30 mouse cellular contexts compared by ENCODE assay signal in the genomic region with DNA sequence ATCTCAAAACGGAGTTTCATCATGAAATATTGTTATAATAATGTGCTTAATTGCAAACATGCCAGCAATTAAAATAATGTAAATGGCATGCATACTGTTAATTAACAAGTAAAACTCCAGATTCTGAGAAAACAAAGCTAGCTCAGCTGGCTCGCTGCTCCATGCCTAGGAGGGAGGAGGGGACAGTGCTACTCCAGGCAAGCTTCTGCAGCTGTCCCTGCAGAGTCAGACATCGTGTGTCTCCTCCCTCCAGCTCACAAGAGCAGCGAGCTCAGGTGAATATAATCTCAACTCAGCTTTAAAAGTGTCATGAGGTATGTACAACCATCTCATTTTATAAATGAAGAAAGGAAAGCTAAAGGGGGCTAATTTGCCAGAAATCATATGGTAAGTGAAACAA.
DNase-seq lines count a peak whose midpoint lies in the region; ATAC-seq and TF ChIP-seq lines count a peak whose summit lies in the region.
"Had no signal": no experiment of that assay in that cellular context is flagged by ENCODE, and none has a peak within 500 bp of the region (broad histone marks: within the 10 kb centered on the region; RNA-seq: fewer than 3 reads in every experiment).

No protein-coding gene starts in this region.

- no peaks in the 10 kb centered on the region for H3K27me3 ChIP-seq in forebrain, postnatal 0 days (ENCODE audit: insufficient read depth, low read length)
- no peaks in the 10 kb centered on the region for H3K27me3 ChIP-seq in forebrain, embryonic 15.5 days
- H3K27me3 ChIP-seq in heart, embryonic 13.5 days (replicated peaks) = no peaks in the 10 kb centered on the region
- no peaks in the 10 kb centered on the region for H3K27me3 ChIP-seq in midbrain, embryonic 11.5 days (ENCODE audit: control insufficient read depth, insufficient read depth, low read length)
- H3K27me3 ChIP-seq in midbrain, postnatal 0 days (ENCODE audit: insufficient read depth, low read length) = no peaks in the 10 kb centered on the region
- no peaks in the 10 kb centered on the region for H3K27me3 ChIP-seq in liver, embryonic 12.5 days (replicated peaks)
- H3K27me3 ChIP-seq: embryonic facial prominence, embryonic 15.5 days; forebrain, embryonic 12.5 days; hindbrain, embryonic 15.5 days; limb, embryonic 15.5 days; neural tube, embryonic 15.5 days; Patski; stomach, embryonic 15.5 days had no signal

- H3K4me3 ChIP-seq in forebrain, postnatal 0 days (ENCODE audit: low read depth, low read length) = no peak overlapping the region
- no peak overlapping the region for H3K4me3 ChIP-seq in forebrain, embryonic 15.5 days
- no peak overlapping the region; the same call in 1 of the 2 replicates for H3K4me3 ChIP-seq in heart, embryonic 13.5 days
- no peak overlapping the region for H3K4me3 ChIP-seq in midbrain, embryonic 11.5 days (ENCODE audit: low read depth, low read length)
- no peak overlapping the region for H3K4me3 ChIP-seq in midbrain, postnatal 0 days (ENCODE audit: low read depth, low read length)
- H3K4me3 ChIP-seq in liver, embryonic 12.5 days = no peak overlapping the region
- H3K4me3 ChIP-seq: embryonic facial prominence, embryonic 15.5 days; forebrain, embryonic 12.5 days; heart, embryonic 10.5 days; hindbrain, embryonic 10.5 days; hindbrain, embryonic 15.5 days; limb, embryonic 10.5 days; limb, embryonic 15.5 days; neural tube, embryonic 15.5 days; stomach, embryonic 15.5 days had no signal

- no peak for TF ChIP-seq CTCF in forebrain, postnatal 0 days (IDR thresholded peaks at IDR 0.05; ENCODE audit: low read depth)
- no peak for TF ChIP-seq CTCF in midbrain, postnatal 0 days (IDR thresholded peaks at IDR 0.05)
- TF ChIP-seq CTCF in brain, embryonic 14.5 days (IDR thresholded peaks at IDR 0.05; ENCODE audit: borderline replicate concordance, extremely low read depth, insufficient read depth, insufficient read length) = no peak

- no peak overlapping the region for H3K27ac ChIP-seq in forebrain, postnatal 0 days (ENCODE audit: low read depth, low read length)
- no peak overlapping the region for H3K27ac ChIP-seq in forebrain, embryonic 15.5 days (replicated peaks)
- H3K27ac ChIP-seq in heart, embryonic 13.5 days (replicated peaks) = peak overlapping the region; percentile 48
- H3K27ac ChIP-seq in midbrain, embryonic 11.5 days (ENCODE audit: low read depth, low read length) = no peak overlapping the region
- no peak overlapping the region for H3K27ac ChIP-seq in midbrain, postnatal 0 days (ENCODE audit: low read depth, low read length)
- no peak overlapping the region for H3K27ac ChIP-seq in liver, embryonic 12.5 days
- H3K27ac ChIP-seq: embryonic facial prominence, embryonic 15.5 days; forebrain, embryonic 12.5 days; heart, embryonic 10.5 days; hindbrain, embryonic 10.5 days; hindbrain, embryonic 15.5 days; limb, embryonic 10.5 days; limb, embryonic 15.5 days; liver, embryonic 14.5 days; macrophage; neural tube, embryonic 15.5 days; stomach, embryonic 15.5 days had no signal

- no peaks in the 10 kb centered on the region; the same call in 1 of the 2 replicates for H3K36me3 ChIP-seq in forebrain, postnatal 0 days (ENCODE audit: insufficient read depth)
- H3K36me3 ChIP-seq in forebrain, embryonic 15.5 days = no peaks in the 10 kb centered on the region
- 0 out of 2 replicates have a peak, but pooled peaks cover 13% of the 10 kb centered on the region for H3K36me3 ChIP-seq in heart, embryonic 13.5 days
- H3K36me3 ChIP-seq in midbrain, embryonic 11.5 days (ENCODE audit: control insufficient read depth, insufficient read depth, low read length) = no peaks in the 10 kb centered on the region
- H3K36me3 ChIP-seq in midbrain, postnatal 0 days (ENCODE audit: insufficient read depth, low read length) = peaks cover 3% of the 10 kb centered on the region; the same call in 1 of the 2 replicates
- H3K36me3 ChIP-seq in liver, embryonic 12.5 days = peaks cover 30% of the 10 kb centered on the region
- H3K36me3 ChIP-seq: forebrain, embryonic 12.5 days; heart, embryonic 10.5 days; hindbrain, embryonic 10.5 days; hindbrain, embryonic 15.5 days; limb, embryonic 15.5 days; stomach, embryonic 15.5 days had no signal

- TF ChIP-seq POLR2A in brain, embryonic 14.5 days (IDR thresholded peaks at IDR 0.05; ENCODE audit: borderline replicate concordance, extremely low read depth, insufficient read depth, insufficient read length, poor library complexity, severe bottlenecking) = no peak

- DNase-seq in forebrain, postnatal 0 days = peak; percentile 16
- DNase-seq in heart, postnatal 14 days = no peak
- peak; percentile 19 for DNase-seq in midbrain, embryonic 11.5 days (ENCODE audit: low spot score, missing footprints)
- DNase-seq in midbrain, postnatal 0 days (ENCODE audit: low spot score) = no peak
- peak; percentile 38 for DNase-seq in brain, embryonic 14.5 days (ENCODE audit: low read depth)
- DNase-seq: adrenal gland, postnatal 10 days; kidney, adult 11 months; kidney, postnatal 14 days; layer of hippocampus, adult 9-11 months; lung, adult 2 months; lung, postnatal 10 days; midbrain, embryonic 14.5 days; right cerebral cortex, adult 18-20 months; thymus, postnatal 25 days had no signal

- H3K9ac ChIP-seq in forebrain, postnatal 0 days = no peak overlapping the region
- no peak overlapping the region for H3K9ac ChIP-seq in forebrain, embryonic 15.5 days (replicated peaks)
- H3K9ac ChIP-seq in heart, embryonic 13.5 days = peak overlapping the region; percentile 40; the same call in 1 of the 2 replicates
- H3K9ac ChIP-seq in midbrain, embryonic 11.5 days (ENCODE audit: low read length) = no peak overlapping the region
- H3K9ac ChIP-seq in midbrain, postnatal 0 days (replicated peaks; ENCODE audit: low read length, poor library complexity, severe bottlenecking) = no peak overlapping the region
- H3K9ac ChIP-seq in liver, embryonic 12.5 days = no peak overlapping the region
- H3K9ac ChIP-seq: embryonic facial prominence, embryonic 15.5 days; forebrain, embryonic 12.5 days; hindbrain, embryonic 15.5 days; limb, embryonic 15.5 days; liver, embryonic 14.5 days; neural tube, embryonic 15.5 days; stomach, embryonic 15.5 days had no signal

- 39% methylated on average over 4 of the region's 4 CpGs for WGBS in forebrain, postnatal 0 days
- 39% methylated on average over 4 of the region's 4 CpGs for WGBS in forebrain, embryonic 15.5 days
- WGBS in heart, embryonic 13.5 days = 50% methylated on average over 4 of the region's 4 CpGs
- 79% methylated on average over 4 of the region's 4 CpGs for WGBS in midbrain, embryonic 11.5 days
- WGBS in midbrain, postnatal 0 days = 62% methylated on average over 4 of the region's 4 CpGs
- 69% methylated on average over 4 of the region's 4 CpGs for WGBS in liver, embryonic 12.5 days (ENCODE audit: insufficient replicate concordance)

- H3K4me1 ChIP-seq in forebrain, postnatal 0 days (ENCODE audit: insufficient read depth) = peaks cover 4% of the 10 kb centered on the region; the same call in 1 of the 2 replicates
- H3K4me1 ChIP-seq in forebrain, embryonic 15.5 days = peaks cover 12% of the 10 kb centered on the region
- peaks cover 47% of the 10 kb centered on the region for H3K4me1 ChIP-seq in heart, embryonic 13.5 days
- peaks cover 5% of the 10 kb centered on the region for H3K4me1 ChIP-seq in midbrain, embryonic 11.5 days (ENCODE audit: control insufficient read depth, insufficient read depth, low read length)
- 0 out of 2 replicates have a peak, but pooled peaks cover 4% of the 10 kb centered on the region for H3K4me1 ChIP-seq in midbrain, postnatal 0 days (ENCODE audit: insufficient read depth, low read length)
- peaks cover 23% of the 10 kb centered on the region for H3K4me1 ChIP-seq in liver, embryonic 12.5 days
- H3K4me1 ChIP-seq: limb, embryonic 10.5 days; stomach, embryonic 15.5 days had no signal

- intact Hi-C loops in heart, postnatal 14 days (cut with DNase I) = no loop called here

- ATAC-seq in forebrain, postnatal 0 days = no peak
- no peak for ATAC-seq in forebrain, embryonic 15.5 days (replicated peaks)
- no peak for ATAC-seq in heart, embryonic 13.5 days (ENCODE audit: extremely low read depth, insufficient number of reproducible peaks, low FRiP score, low TSS enrichment)
- no peak for ATAC-seq in midbrain, embryonic 11.5 days (ENCODE audit: low FRiP score)
- no peak for ATAC-seq in midbrain, postnatal 0 days (ENCODE audit: low FRiP score)
- ATAC-seq in liver, embryonic 12.5 days = no peak
- ATAC-seq: inflammation-experienced regulatory T-cells, adult 6 months; Patski had no signal

- no peak overlapping the region for H3K4me2 ChIP-seq in forebrain, postnatal 0 days (ENCODE audit: low read depth)
- no peak overlapping the region for H3K4me2 ChIP-seq in forebrain, embryonic 15.5 days (replicated peaks)
- H3K4me2 ChIP-seq in heart, embryonic 13.5 days = peak overlapping the region; percentile 47
- H3K4me2 ChIP-seq in midbrain, embryonic 11.5 days = no peak overlapping the region
- no peak overlapping the region for H3K4me2 ChIP-seq in midbrain, postnatal 0 days (ENCODE audit: low read depth, low read length, poor library complexity, severe bottlenecking)
- H3K4me2 ChIP-seq in liver, embryonic 12.5 days = no peak overlapping the region
- H3K4me2 ChIP-seq: embryonic facial prominence, embryonic 15.5 days; forebrain, embryonic 12.5 days; hindbrain, embryonic 15.5 days; limb, embryonic 15.5 days; neural tube, embryonic 15.5 days; stomach, embryonic 15.5 days had no signal

- no peaks in the 10 kb centered on the region for H3K9me3 ChIP-seq in forebrain, postnatal 0 days (ENCODE audit: low read length)
- no peaks in the 10 kb centered on the region for H3K9me3 ChIP-seq in forebrain, embryonic 15.5 days
- no peaks in the 10 kb centered on the region for H3K9me3 ChIP-seq in heart, embryonic 13.5 days
- H3K9me3 ChIP-seq in midbrain, embryonic 11.5 days (ENCODE audit: control insufficient read depth, low read length) = no peaks in the 10 kb centered on the region
- H3K9me3 ChIP-seq in midbrain, postnatal 0 days (ENCODE audit: low read length) = no peaks in the 10 kb centered on the region
- H3K9me3 ChIP-seq in liver, embryonic 12.5 days (replicated peaks) = no peaks in the 10 kb centered on the region
- H3K9me3 ChIP-seq: embryonic facial prominence, embryonic 15.5 days; forebrain, embryonic 12.5 days; heart, embryonic 10.5 days; hindbrain, embryonic 10.5 days; hindbrain, embryonic 15.5 days; limb, embryonic 10.5 days; limb, embryonic 15.5 days; neural tube, embryonic 15.5 days; stomach, embryonic 15.5 days had no signal

Comparison
In these comparisons a context has a peak if more than half of its experiments do, and no peak if none do; other contexts are left out.
1. DNase-seq: peak in forebrain, postnatal 0 days (single experiment), midbrain, embryonic 11.5 days (single experiment) and brain, embryonic 14.5 days (single experiment); none in heart, postnatal 14 days (0 of 2) and midbrain, postnatal 0 days (single experiment).